ENCODE assay signal across 8 mouse cellular contexts in genomic region chr4:143213175-143213479, GRCm38 (mm10). TPM values are rescaled to one million over a fixed set of nuclear protein-coding genes. Genes with fewer than 3 reads are reported as not detected.
DNase-seq lines count a peak whose midpoint lies in the region; ATAC-seq and TF ChIP-seq lines count a peak whose summit lies in the region.

No protein-coding gene starts in this region.

- 97% methylated on average over 3 of the region's 3 CpGs for WGBS in lung, adult 2 months
- WGBS in intestine, postnatal 0 days = 97% methylated on average over 3 of the region's 3 CpGs
- 96% methylated on average over 3 of the region's 3 CpGs for WGBS in neural tube, embryonic 13.5 days

- no peak for TF ChIP-seq POLR2A in lung, adult 2 months (IDR thresholded peaks at IDR 0.05; ENCODE audit: borderline replicate concordance, extremely low read depth, low read depth, low read length)
- TF ChIP-seq POLR2A in embryonic fibroblast, embryonic 13.5 days (IDR thresholded peaks at IDR 0.05; ENCODE audit: low read depth, low read length) = no peak; the same call in 1 of the 2 replicates

- no peak for ATAC-seq in intestine, postnatal 0 days
- ATAC-seq in neural tube, embryonic 13.5 days (ENCODE audit: low read depth) = no peak

- H3K27me3 ChIP-seq in intestine, postnatal 0 days (replicated peaks; ENCODE audit: control insufficient read depth, insufficient read depth, low read length) = no peaks in the 10 kb centered on the region
- H3K27me3 ChIP-seq in neural tube, embryonic 13.5 days = no peaks in the 10 kb centered on the region

- H3K36me3 ChIP-seq in intestine, postnatal 0 days (ENCODE audit: control insufficient read depth, insufficient read depth) = no peaks in the 10 kb centered on the region
- no peaks in the 10 kb centered on the region for H3K36me3 ChIP-seq in neural tube, embryonic 13.5 days

- intact Hi-C loops in left cerebral cortex, postnatal 10 days (cut with DNase I) = loop anchor here (5.0 kb wide), 1 partner anchor 51 kb away; no protein-coding TSS in a partner anchor

- TF ChIP-seq CTCF in lung, adult 2 months (IDR thresholded peaks at IDR 0.05; ENCODE audit: insufficient read depth, low read length) = no peak
- no peak for TF ChIP-seq CTCF in embryonic fibroblast, embryonic 13.5 days (IDR thresholded peaks at IDR 0.05; ENCODE audit: borderline replicate concordance, insufficient read depth, low read length)
- TF ChIP-seq CTCF in intestine, postnatal 0 days (IDR thresholded peaks at IDR 0.05; ENCODE audit: low read depth) = no peak

- peak overlapping the region; percentile 94 for H3K4me2 ChIP-seq in intestine, postnatal 0 days (replicated peaks; ENCODE audit: low read depth)
- H3K4me2 ChIP-seq in neural tube, embryonic 13.5 days = peak overlapping the region; percentile 63

- no peaks in the 10 kb centered on the region for H3K9me3 ChIP-seq in intestine, postnatal 0 days (ENCODE audit: control insufficient read depth)
- no peaks in the 10 kb centered on the region for H3K9me3 ChIP-seq in neural tube, embryonic 13.5 days

- H3K4me3 ChIP-seq in lung, adult 2 months (replicated peaks; ENCODE audit: extremely low read depth, low read depth, low read length) = peak overlapping the region; percentile 93
- no peak overlapping the region for H3K4me3 ChIP-seq in embryonic fibroblast, embryonic 13.5 days (ENCODE audit: insufficient read depth, low read length)
- H3K4me3 ChIP-seq in intestine, postnatal 0 days (ENCODE audit: low read depth, low read length) = peak overlapping the region; percentile 69; the same call in 1 of the 2 replicates
- H3K4me3 ChIP-seq in neural tube, embryonic 13.5 days = peak overlapping the region; percentile 87

- H3K9ac ChIP-seq in intestine, postnatal 0 days (ENCODE audit: low read depth, low read length) = peak overlapping the region; percentile 78; the same call in 1 of the 2 replicates
- H3K9ac ChIP-seq in neural tube, embryonic 13.5 days = no peak overlapping the region; the same call in 1 of the 2 replicates

- no peak for DNase-seq in lung, adult 2 months
- no peak for DNase-seq in lung, postnatal 4 days
- DNase-seq in layer of hippocampus, adult 18-20 months (ENCODE audit: low spot score in 2 of 2) = no peak
- DNase-seq in left cerebral cortex, postnatal 10 days (ENCODE audit: extremely low spot score in 1 of 2, low spot score in 2 of 2) = no peak
- no peak for DNase-seq in layer of hippocampus, adult 9-10 months (ENCODE audit: low spot score)

- H3K4me1 ChIP-seq in lung, adult 2 months (ENCODE audit: control insufficient read depth, insufficient read depth, low read length) = peaks cover 6% of the 10 kb centered on the region
- no peaks in the 10 kb centered on the region; the same call in 1 of the 2 replicates for H3K4me1 ChIP-seq in embryonic fibroblast, embryonic 13.5 days (ENCODE audit: control insufficient read depth, insufficient read depth, low read length)
- no peaks in the 10 kb centered on the region; the same call in 1 of the 2 replicates for H3K4me1 ChIP-seq in intestine, postnatal 0 days (replicated peaks; ENCODE audit: control insufficient read depth, insufficient read depth, low read length)
- H3K4me1 ChIP-seq in neural tube, embryonic 13.5 days (replicated peaks) = peaks cover 36% of the 10 kb centered on the region

- peak overlapping the region; percentile 51; the same call in 1 of the 2 replicates for H3K27ac ChIP-seq in embryonic fibroblast, embryonic 13.5 days (ENCODE audit: insufficient read depth, low read length)
- no peak overlapping the region for H3K27ac ChIP-seq in intestine, postnatal 0 days (ENCODE audit: low read depth, low read length)
- H3K27ac ChIP-seq in neural tube, embryonic 13.5 days (replicated peaks) = peak overlapping the region; percentile 94; the same call in 1 of the 2 replicates

RNA-seq across cellular contexts. Expression of gene Prdm2, which starts 0.3 kb away (rescaled TPM):
- polyA plus RNA-seq in lung, adult 2 months (2012; rRNA removed) = 11.6 and 16.8 TPM in 2 replicates
- 26.2 and 28.6 TPM in 2 replicates for polyA plus RNA-seq in embryonic fibroblast, embryonic 13.5 days (2011; ENCODE audit: insufficient read length, low read depth, missing spikeins)
- polyA plus RNA-seq in intestine, postnatal 0 days (2015; fragmentation: Nextera tagmentation; extraction: Ambion mirVana) = 4.0 and 4.6 TPM in 2 replicates
- 17.3 and 19.5 TPM in 2 replicates for polyA plus RNA-seq in neural tube, embryonic 13.5 days (2015; fragmentation: Nextera tagmentation; extraction: Ambion mirVana)
- total RNA-seq in layer of hippocampus, adult 18-20 months (2021) = 10 to 100 TPM; 48.5 to 49.5 TPM
- 10 to 100 TPM; 30.1 to 30.5 TPM for total RNA-seq in left cerebral cortex, postnatal 10 days (2021)
